Mouse (Mus musculus): ENCODE data around the gene Hdac1. TPM values are rescaled to one million over a fixed set of nuclear protein-coding genes. Genes with fewer than 3 reads are reported as not detected.
"Not testable (repeated sequence)": the region's sequence is repeated elsewhere in the genome, so short reads cannot be mapped to it uniquely, and the experiment has no call there.

The Hdac1 gene
- total RNA-seq, 2 experiments from 2014 or later, result 102 to 125 TPM

- ATAC-seq (replicated peaks; ENCODE audit: low FRiP score, poor library complexity, severe bottlenecking), result no peak
Observed at GRCm38 (mm10) chr4:129561184-129561583, 18.7 kb upstream of the Hdac1 start.

- ATAC-seq (replicated peaks; ENCODE audit: low FRiP score, poor library complexity, severe bottlenecking), result no peak
Observed at GRCm38 (mm10) chr4:129558321-129558955, 15.9 kb upstream of the Hdac1 start.

- ATAC-seq (replicated peaks; ENCODE audit: low FRiP score, poor library complexity, severe bottlenecking), result peak; percentile 79
Observed at GRCm38 (mm10) chr4:129557256-129557808, 14.8 kb upstream of the Hdac1 start.

GRCm38 (mm10) chr4:129556532-129557223, 14.2 kb upstream of the Hdac1 start:
- ATAC-seq (replicated peaks; ENCODE audit: low FRiP score, poor library complexity, severe bottlenecking), result peak; percentile 86

- 0 out of 2 replicates have a peak, but pooled peaks have one; percentile 28 for ATAC-seq (replicated peaks; ENCODE audit: low FRiP score, poor library complexity, severe bottlenecking)
Observed at GRCm38 (mm10) chr4:129555862-129556531, 13.5 kb upstream of the Hdac1 start.

GRCm38 (mm10) chr4:129555421-129555861, 12.9 kb upstream of the Hdac1 start:
- 0 out of 2 replicates have a peak, but pooled peaks have one; percentile 10 for ATAC-seq (replicated peaks; ENCODE audit: low FRiP score, poor library complexity, severe bottlenecking)

GRCm38 (mm10) chr4:129554512-129554911, 12.0 kb upstream of the Hdac1 start:
- not testable (repeated sequence) for ATAC-seq (replicated peaks; ENCODE audit: low FRiP score, poor library complexity, severe bottlenecking)

- no peak for ATAC-seq (replicated peaks; ENCODE audit: low FRiP score, poor library complexity, severe bottlenecking)
Observed at GRCm38 (mm10) chr4:129550295-129550694, 7.8 kb upstream of the Hdac1 start.

GRCm38 (mm10) chr4:129549306-129549705, 6.8 kb upstream of the Hdac1 start:
- peak; percentile 73 for ATAC-seq (replicated peaks; ENCODE audit: low FRiP score, poor library complexity, severe bottlenecking)

- not testable (repeated sequence) for ATAC-seq (replicated peaks; ENCODE audit: low FRiP score, poor library complexity, severe bottlenecking)
Observed at GRCm38 (mm10) chr4:129547631-129548030, 5.1 kb upstream of the Hdac1 start.

GRCm38 (mm10) chr4:129544106-129544505, 1.6 kb upstream of the Hdac1 start:
- no peak for ATAC-seq (replicated peaks; ENCODE audit: low FRiP score, poor library complexity, severe bottlenecking)

- peak; percentile 36 for ATAC-seq (replicated peaks; ENCODE audit: low FRiP score, poor library complexity, severe bottlenecking)
Observed at GRCm38 (mm10) chr4:129541868-129542591, 483 bp downstream of the Hdac1 start.

- ATAC-seq (replicated peaks; ENCODE audit: low FRiP score, poor library complexity, severe bottlenecking), result no peak
Observed at GRCm38 (mm10) chr4:129540012-129540411, 2.5 kb downstream of the Hdac1 start.

- not testable (repeated sequence) for ATAC-seq (replicated peaks; ENCODE audit: low FRiP score, poor library complexity, severe bottlenecking)
Observed at GRCm38 (mm10) chr4:129528901-129529300, 13.6 kb downstream of the Hdac1 start.

- ATAC-seq (replicated peaks; ENCODE audit: low FRiP score, poor library complexity, severe bottlenecking), result no peak
Observed at GRCm38 (mm10) chr4:129525889-129526288, 16.6 kb downstream of the Hdac1 start.

- ATAC-seq (replicated peaks; ENCODE audit: low FRiP score, poor library complexity, severe bottlenecking), result no peak
Observed at GRCm38 (mm10) chr4:129525338-129525737, 17.2 kb downstream of the Hdac1 start.

GRCm38 (mm10) chr4:129518519-129518918, 24.0 kb downstream of the Hdac1 start:
- ATAC-seq (replicated peaks; ENCODE audit: low FRiP score, poor library complexity, severe bottlenecking), result no peak

- ATAC-seq (replicated peaks; ENCODE audit: low FRiP score, poor library complexity, severe bottlenecking), result no peak
Observed at GRCm38 (mm10) chr4:129516925-129517324, 25.6 kb downstream of the Hdac1 start.

- peak; percentile 51 for ATAC-seq (replicated peaks; ENCODE audit: low FRiP score, poor library complexity, severe bottlenecking)
Observed at GRCm38 (mm10) chr4:129514300-129514898, 28.1 kb downstream of the Hdac1 start.

Data from erythroid progenitor cell, adult 5-6 weeks (primary cell).